Mouse (Mus musculus) spleen, adult 2 months (tissue): ENCODE results near the gene Gas7. TPM values are rescaled to one million over a fixed set of nuclear protein-coding genes. Genes with fewer than 3 reads are reported as not detected.

Experiments used
- DNase-seq, 2 experiments: peaks; one replicate each; pipeline versions ENCODE4 v3.0.0 to v3.0.0-alpha.2; 2012 to 2021; ENCODE audit warnings: low spot score in 2 of 2, low read depth in 1 of 2
- H3K27ac ChIP-seq: fragments of 200-500 bp; 2 replicates; pipeline ENCODE4 v1.5.1; 2012; ENCODE audit warnings: low read length, inconsistent platforms; ENCODE audit not compliant: insufficient read depth
- H3K27me3 ChIP-seq: fragments of 200-500 bp; 2 replicates; pipeline ENCODE4 v1.6.1; 2012; ENCODE audit warnings: mild to moderate bottlenecking, moderate library complexity, low read length, inconsistent platforms; ENCODE audit not compliant: control insufficient read depth, insufficient read depth
- H3K36me3 ChIP-seq: fragments of 200-500 bp; 2 replicates; pipeline ENCODE4 v1.6.1; 2012; ENCODE audit warnings: mild to moderate bottlenecking, low read length, inconsistent platforms; ENCODE audit not compliant: control insufficient read depth, insufficient read depth
- H3K4me1 ChIP-seq: fragments of 200-500 bp; 2 replicates; pipeline ENCODE4 v1.6.1; 2011; ENCODE audit warnings: inconsistent platforms; ENCODE audit not compliant: control insufficient read depth, insufficient read depth, insufficient read length
- H3K4me3 ChIP-seq: fragments of 200-500 bp; 2 replicates; pipeline ENCODE4 v1.5.1; 2011; ENCODE audit warnings: mild to moderate bottlenecking, inconsistent platforms; ENCODE audit not compliant: insufficient read depth, insufficient read length; ENCODE audit errors: extremely low read depth
- CTCF ChIP-seq: fragments of 200-500 bp; IDR thresholded peaks from 2 replicates; pipeline ENCODE4 v1.5.1; 2011; ENCODE audit warnings: mild to moderate bottlenecking, inconsistent platforms; ENCODE audit not compliant: insufficient read depth, insufficient read length, insufficient replicate concordance; ENCODE audit errors: extremely low read depth
- POLR2A ChIP-seq: fragments of 200-500 bp; IDR thresholded peaks from 2 replicates; pipeline ENCODE4 v1.6.1; 2011; ENCODE audit warnings: low read depth, low read length, inconsistent platforms
- WGBS: fragments of 180-500 bp; shearing (Covaris S2); methylation state at CpG from one replicate; pipeline ENCODE4 v1.1.7; 2018; 5-methylcytosine and 5-hydroxymethylcytosine counted together
- polyA plus RNA-seq: library from polyadenylated mRNA; depleted of rRNA; stranded (reverse); fragments of >200 nt; gene quantifications from 2 replicates; pipeline ENCODE4 v1.2.3, GENCODE M21; 2012

Gene Gas7
- polyA plus RNA-seq, 1 experiment = 4.3 TPM

DNA sequence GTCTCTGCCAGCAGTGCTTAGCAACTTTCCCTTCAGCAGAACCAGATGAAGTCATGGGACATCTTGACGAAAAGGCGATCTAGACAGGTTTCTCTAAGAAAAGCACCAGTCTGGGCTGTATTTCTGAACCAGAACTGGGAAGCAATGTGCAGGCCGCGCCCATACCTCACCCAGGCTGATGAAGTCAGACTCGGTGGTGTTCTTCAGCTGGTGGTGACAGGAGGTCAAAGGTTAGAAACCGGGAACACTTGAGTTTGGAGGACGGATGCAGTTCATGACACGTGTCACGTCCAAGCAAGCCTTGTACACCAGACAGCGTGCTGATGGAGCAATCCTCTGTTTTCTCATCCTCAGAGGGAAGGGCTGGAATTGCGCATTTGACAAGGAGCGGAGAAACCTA lies 32.9 kb downstream of the Gas7 start:
- DNase-seq = no peak
- no peaks in the 10 kb centered on the region; the same call in 1 of the 2 replicates for H3K4me1 ChIP-seq
- no peaks in the 10 kb centered on the region for H3K27me3 ChIP-seq
- 93% methylated on average over 12 of the region's 12 CpGs for WGBS
- no peak overlapping the region for H3K27ac ChIP-seq
- H3K4me3 ChIP-seq = no peak overlapping the region
- H3K36me3 ChIP-seq = no peaks in the 10 kb centered on the region
- no peak for TF ChIP-seq POLR2A
- no peak for TF ChIP-seq CTCF

DNA sequence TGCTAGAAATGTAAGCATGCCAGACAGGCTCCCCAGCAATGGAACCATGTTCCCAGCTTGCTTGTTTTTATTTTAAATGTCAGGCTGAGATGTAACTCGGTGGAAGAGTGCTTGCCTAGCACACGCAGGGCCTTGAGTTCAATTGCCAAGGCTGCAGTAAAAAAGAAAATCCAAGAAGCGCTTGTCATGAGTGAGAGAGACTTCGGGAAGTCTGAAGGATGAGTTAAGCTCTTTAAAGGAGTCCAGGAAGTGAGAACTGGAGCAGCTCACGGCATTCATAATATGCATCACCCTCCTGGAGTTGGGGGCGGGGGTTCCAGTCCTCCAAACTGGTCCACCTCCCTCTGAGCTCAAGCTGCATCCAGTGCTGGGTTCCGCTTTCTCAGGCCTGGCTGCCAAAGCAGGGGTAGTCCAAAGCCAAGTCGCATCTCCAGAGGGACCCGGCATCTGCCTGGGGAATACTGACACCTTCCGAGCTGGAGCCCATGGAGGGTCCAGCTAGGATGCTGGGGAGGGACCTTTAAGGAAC lies 34.5 kb downstream of the Gas7 start:
- TF ChIP-seq POLR2A (no peak), CTCF (no peak)
- H3K4me1 ChIP-seq = no peaks in the 10 kb centered on the region; the same call in 1 of the 2 replicates
- no peaks in the 10 kb centered on the region for H3K36me3 ChIP-seq
- H3K27me3 ChIP-seq = no peaks in the 10 kb centered on the region
- 80% methylated on average over 10 of the region's 10 CpGs for WGBS
- DNase-seq = no peak
- no peak overlapping the region for H3K4me3 ChIP-seq
- no peak overlapping the region for H3K27ac ChIP-seq

GRCm38 (mm10) chr11:67496796-67497195 lies 41.6 kb downstream of the Gas7 start:
- no peaks in the 10 kb centered on the region for H3K27me3 ChIP-seq
- H3K4me1 ChIP-seq = no peaks in the 10 kb centered on the region
- H3K4me3 ChIP-seq = no peak overlapping the region
- no peak for TF ChIP-seq POLR2A
- TF ChIP-seq CTCF = no peak
- H3K36me3 ChIP-seq = no peaks in the 10 kb centered on the region
- DNase-seq = no peak
- 65% methylated on average over 1 of the region's 1 CpGs for WGBS
- H3K27ac ChIP-seq = no peak overlapping the region

DNA sequence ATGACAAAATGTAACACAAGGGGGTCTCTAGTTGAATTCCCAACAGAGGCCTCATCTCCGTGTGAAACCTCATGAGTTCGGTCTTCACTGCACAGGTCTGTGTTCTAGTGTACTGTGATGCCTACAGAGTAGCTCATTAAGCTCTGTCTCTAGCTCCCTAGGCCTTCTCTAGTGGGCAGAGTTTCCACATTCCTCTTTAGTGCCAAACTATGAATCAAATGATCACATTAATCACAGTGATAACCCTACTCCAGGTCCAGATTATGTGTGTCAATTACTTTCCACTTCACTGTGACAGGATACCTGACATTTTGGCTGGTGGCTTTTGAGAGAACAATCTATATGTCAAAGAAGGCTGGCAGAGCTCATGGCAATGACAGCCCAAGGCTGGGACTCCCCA lies 44.9 kb downstream of the Gas7 start:
- TF ChIP-seq POLR2A = no peak
- TF ChIP-seq CTCF = no peak
- 89% methylated on average over 2 of the region's 2 CpGs for WGBS

DNA sequence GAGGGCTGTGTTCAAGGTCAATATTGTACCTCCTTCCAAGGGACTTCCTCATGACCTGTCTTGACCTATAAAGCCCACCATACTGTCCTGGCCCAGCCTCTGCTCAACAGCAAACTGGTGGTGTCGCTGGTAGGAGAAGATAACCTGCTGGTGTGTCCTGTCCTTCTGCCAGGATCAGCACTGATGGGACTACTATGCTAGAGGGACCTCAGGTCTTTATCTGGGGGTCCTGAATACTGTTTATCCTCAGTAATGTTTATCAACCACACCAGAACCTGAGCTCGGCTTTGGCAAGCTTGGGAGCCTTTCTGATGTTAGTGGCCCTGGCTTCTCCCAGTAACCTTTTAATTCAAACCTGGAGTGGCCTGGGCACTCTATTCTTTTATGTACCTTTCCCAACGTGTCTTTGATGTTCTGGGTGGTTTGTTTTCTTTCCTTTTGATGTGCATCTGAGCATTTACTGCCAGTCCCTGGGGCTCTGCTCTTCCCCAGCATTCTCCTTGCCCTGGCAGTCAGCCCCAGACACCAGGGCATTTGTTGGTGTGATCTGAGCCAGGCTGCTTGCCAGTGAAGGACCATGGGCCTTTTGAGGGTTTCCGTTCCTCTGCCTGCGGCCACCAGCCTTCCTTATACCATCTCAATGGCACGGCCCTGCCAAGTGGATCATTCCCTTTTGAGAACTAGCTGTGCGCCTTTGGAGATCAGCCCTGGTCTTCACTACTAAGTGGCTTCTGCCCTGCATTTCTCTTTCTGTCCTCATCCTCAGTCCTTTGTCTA lies 46.4 kb downstream of the Gas7 start:
- TF ChIP-seq POLR2A (no peak), CTCF (no peak)
- H3K4me1 ChIP-seq = no peaks in the 10 kb centered on the region
- WGBS = 61% methylated on average over 7 of the region's 7 CpGs

More for the DNA sequence above, 44.9 kb downstream of the Gas7 start:
- Histone ChIP-seq H3K4me1 (no peaks in the 10 kb centered on the region), H3K4me3 (no peak overlapping the region), H3K36me3 (no peaks in the 10 kb centered on the region), H3K27me3 (no peaks in the 10 kb centered on the region), H3K27ac (no peak overlapping the region)
- no peak for DNase-seq

DNA sequence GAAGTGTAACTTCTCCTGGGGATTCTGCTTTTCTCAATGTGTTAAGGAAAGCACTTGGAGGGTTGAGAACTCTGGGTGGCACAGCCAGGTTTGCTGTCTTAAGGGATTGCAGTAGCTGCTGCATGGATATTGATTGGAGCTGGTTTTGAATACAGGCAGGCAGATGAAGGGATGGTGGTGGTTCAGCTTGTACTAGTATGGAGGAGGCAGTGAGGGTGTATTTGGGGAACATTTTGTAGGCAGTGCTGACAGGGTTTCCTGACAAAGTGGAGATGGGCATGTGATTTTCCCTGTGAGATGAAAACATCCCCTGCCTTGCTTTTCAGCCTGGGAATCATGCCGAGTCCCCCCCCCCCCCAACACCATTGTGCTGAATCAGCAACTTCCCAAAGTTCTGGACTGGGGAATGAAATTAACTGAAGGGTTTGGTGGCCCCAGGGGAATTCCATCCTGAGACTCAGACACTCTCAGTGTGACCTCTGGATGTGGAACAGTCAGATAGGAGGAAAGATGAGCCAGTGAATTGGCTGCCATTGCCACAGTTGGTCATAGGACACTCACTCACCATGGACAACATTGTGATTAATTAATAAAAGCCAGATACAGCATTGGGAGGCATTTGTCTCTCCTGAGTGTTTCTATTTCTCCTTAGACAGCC lies 54.1 kb downstream of the Gas7 start:
- TF ChIP-seq CTCF (no peak), POLR2A (no peak)
- DNase-seq = no peak
- 84% methylated on average over 1 of the region's 1 CpGs for WGBS
- H3K4me1 ChIP-seq = no peaks in the 10 kb centered on the region
- H3K4me3 ChIP-seq = no peak overlapping the region
- H3K36me3 ChIP-seq = no peaks in the 10 kb centered on the region
- no peaks in the 10 kb centered on the region for H3K27me3 ChIP-seq
- H3K27ac ChIP-seq = no peak overlapping the region

More for the DNA sequence above, 46.4 kb downstream of the Gas7 start:
- Histone ChIP-seq H3K27ac (no peak overlapping the region), H3K4me3 (no peak overlapping the region), H3K36me3 (no peaks in the 10 kb centered on the region), H3K27me3 (no peaks in the 10 kb centered on the region)
- DNase-seq = no peak

DNA sequence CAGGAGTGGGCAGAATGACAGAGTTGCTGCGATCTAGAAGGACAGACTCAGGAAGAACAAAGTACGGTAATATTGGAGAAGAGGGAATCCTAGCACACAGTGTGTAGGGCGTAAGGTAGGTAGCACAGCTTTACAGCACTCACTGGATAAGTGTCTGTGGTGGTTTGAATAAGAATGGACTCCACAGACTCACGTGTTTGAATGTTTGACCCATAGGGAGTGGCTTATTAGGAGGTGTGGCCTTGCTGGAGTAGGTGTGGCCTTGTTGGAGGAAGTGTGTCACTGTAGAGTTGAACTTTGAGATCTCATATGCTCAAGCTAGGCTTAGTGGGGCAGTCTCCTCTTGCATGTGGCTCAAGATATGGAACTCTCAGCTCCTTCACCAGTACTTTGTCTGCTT lies 55.6 kb downstream of the Gas7 start:
- TF ChIP-seq CTCF = no peak
- no peak for TF ChIP-seq POLR2A
- no peaks in the 10 kb centered on the region for H3K36me3 ChIP-seq
- no peak overlapping the region for H3K27ac ChIP-seq
- H3K27me3 ChIP-seq = no peaks in the 10 kb centered on the region
- H3K4me3 ChIP-seq = no peak overlapping the region
- 88% methylated on average over 4 of the region's 4 CpGs for WGBS
- H3K4me1 ChIP-seq = no peaks in the 10 kb centered on the region
- DNase-seq = no peak
